Mouse (Mus musculus): ENCODE results near the gene Rasal2. TPM values are rescaled to one million over a fixed set of nuclear protein-coding genes. Genes with fewer than 3 reads are reported as not detected.

Rasal2 gene
- polyA plus RNA-seq, 1 experiment, result 13.7 TPM

DNA sequence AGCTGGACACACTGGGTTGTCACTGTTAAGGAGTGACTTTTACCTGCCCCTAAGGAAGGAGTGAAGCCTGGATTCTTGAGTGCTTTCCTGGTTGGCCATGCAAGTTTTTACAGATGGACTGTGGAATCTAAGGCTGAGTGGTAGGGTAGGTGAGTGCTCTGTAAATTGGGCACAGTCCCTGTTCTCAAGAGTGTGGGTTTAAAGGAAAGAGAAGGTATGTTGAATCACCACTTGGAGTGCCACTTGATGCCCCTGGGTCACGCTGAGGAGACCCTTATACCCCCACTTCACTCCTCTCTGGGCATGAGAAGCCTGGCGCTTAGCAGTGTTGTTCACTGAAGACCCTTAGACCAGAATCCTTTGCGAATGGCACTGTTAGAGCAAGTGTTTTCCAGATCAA, 295.0 kb downstream of the Rasal2 start:
- H3K27me3 ChIP-seq (ENCODE audit: control insufficient read depth, insufficient read depth, low read length), result no peaks in the 10 kb centered on the region
- H3K4me1 ChIP-seq (ENCODE audit: control insufficient read depth, insufficient read depth, low read length), result no peaks in the 10 kb centered on the region
- no peak overlapping the region for H3K4me3 ChIP-seq (ENCODE audit: control insufficient read depth, low read depth, low read length)
- no peaks in the 10 kb centered on the region for H3K36me3 ChIP-seq (ENCODE audit: control insufficient read depth, insufficient read depth, low read length)
- no peak overlapping the region for H3K27ac ChIP-seq (ENCODE audit: control insufficient read depth, insufficient read depth, low read depth, low read length)
- no peak for TF ChIP-seq POLR2A (IDR thresholded peaks at IDR 0.05; ENCODE audit: control insufficient read depth, low read depth, low read length)
- no peak for TF ChIP-seq CTCF (IDR thresholded peaks at IDR 0.05; ENCODE audit: control insufficient read depth, insufficient read depth, insufficient replicate concordance, low read depth, low read length)

- Histone ChIP-seq H3K27ac (ENCODE audit: control insufficient read depth, insufficient read depth, low read depth, low read length) (no peak overlapping the region), H3K4me3 (ENCODE audit: control insufficient read depth, low read depth, low read length) (no peak overlapping the region), H3K36me3 (ENCODE audit: control insufficient read depth, insufficient read depth, low read length) (no peaks in the 10 kb centered on the region), H3K27me3 (ENCODE audit: control insufficient read depth, insufficient read depth, low read length) (no peaks in the 10 kb centered on the region), H3K4me1 (ENCODE audit: control insufficient read depth, insufficient read depth, low read length) (no peaks in the 10 kb centered on the region)
- TF ChIP-seq POLR2A (IDR thresholded peaks at IDR 0.05; ENCODE audit: control insufficient read depth, low read depth, low read length) (no peak), CTCF (IDR thresholded peaks at IDR 0.05; ENCODE audit: control insufficient read depth, insufficient read depth, insufficient replicate concordance, low read depth, low read length) (no peak)
Measured at GRCm38 (mm10) chr1:157114492-157114891, 297.9 kb downstream of the Rasal2 start.

- Histone ChIP-seq H3K4me3 (ENCODE audit: control insufficient read depth, low read depth, low read length) (peak overlapping the region; percentile 66), H3K36me3 (ENCODE audit: control insufficient read depth, insufficient read depth, low read length) (no peaks in the 10 kb centered on the region), H3K27me3 (ENCODE audit: control insufficient read depth, insufficient read depth, low read length) (no peaks in the 10 kb centered on the region), H3K27ac (ENCODE audit: control insufficient read depth, insufficient read depth, low read depth, low read length) (no peak overlapping the region), H3K4me1 (ENCODE audit: control insufficient read depth, insufficient read depth, low read length) (no peaks in the 10 kb centered on the region)
- TF ChIP-seq CTCF (IDR thresholded peaks at IDR 0.05; ENCODE audit: control insufficient read depth, insufficient read depth, insufficient replicate concordance, low read depth, low read length), result no peak
Measured at GRCm38 (mm10) chr1:157110287-157110835, 302.0 kb downstream of the Rasal2 start.

- Histone ChIP-seq H3K36me3 (ENCODE audit: control insufficient read depth, insufficient read depth, low read length) (no peaks in the 10 kb centered on the region), H3K27me3 (ENCODE audit: control insufficient read depth, insufficient read depth, low read length) (no peaks in the 10 kb centered on the region), H3K4me3 (ENCODE audit: control insufficient read depth, low read depth, low read length) (peak within 1 kb of the TSS; percentile 76), H3K4me1 (ENCODE audit: control insufficient read depth, insufficient read depth, low read length) (no peaks in the 10 kb centered on the region), H3K27ac (ENCODE audit: control insufficient read depth, insufficient read depth, low read depth, low read length) (no peak within 1 kb of the TSS; the same call in none of the 2 replicates)
- TF ChIP-seq POLR2A (IDR thresholded peaks at IDR 0.05; ENCODE audit: control insufficient read depth, low read depth, low read length) (peak; percentile 43; the same call in 1 of the 2 replicates), CTCF (IDR thresholded peaks at IDR 0.05; ENCODE audit: control insufficient read depth, insufficient read depth, insufficient replicate concordance, low read depth, low read length) (no peak)
Measured at GRCm38 (mm10) chr1:157108580-157108979, 303.8 kb downstream of the Rasal2 start, which contains the start of gene Tex35. TSS of gene Tex35 (minus strand) at chr1:157108680.

DNA sequence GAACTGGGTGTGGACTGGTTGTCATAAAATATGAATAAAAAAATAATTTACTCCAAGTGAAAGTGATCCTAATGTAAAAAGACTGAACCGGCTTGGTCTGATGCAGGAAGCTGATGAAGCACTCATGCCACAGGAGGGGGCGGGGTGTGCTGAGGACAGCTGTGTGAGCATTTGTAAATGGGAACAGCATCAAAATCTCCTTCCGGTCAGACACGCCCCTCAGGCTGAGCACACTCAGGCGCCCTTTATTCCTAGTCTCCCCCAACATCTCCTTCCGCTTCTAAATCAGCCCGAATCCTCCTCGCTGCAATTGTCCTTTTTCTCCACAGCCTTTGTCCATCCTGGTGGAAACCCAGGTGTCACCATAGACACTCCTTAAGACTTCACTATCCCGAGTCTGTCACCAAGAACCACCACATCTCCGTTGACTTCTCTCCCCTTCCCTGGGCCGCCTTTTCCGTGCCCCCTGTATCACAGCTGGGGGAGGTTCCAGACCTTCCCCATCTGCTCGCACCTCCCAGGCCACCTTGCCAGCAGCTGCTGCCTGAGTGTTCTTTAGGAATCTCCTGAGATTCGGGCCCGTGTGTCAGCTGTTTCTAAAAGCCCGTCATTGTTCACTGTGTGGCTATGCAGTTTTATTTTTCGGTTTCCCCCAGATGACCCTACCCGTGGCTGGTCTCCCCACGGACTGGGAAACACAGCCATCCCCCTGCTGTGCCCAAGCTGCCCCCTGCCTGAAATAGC, 311.1 kb downstream of the Rasal2 start:
- TF ChIP-seq CTCF (IDR thresholded peaks at IDR 0.05; ENCODE audit: control insufficient read depth, insufficient read depth, insufficient replicate concordance, low read depth, low read length) (no peak), POLR2A (IDR thresholded peaks at IDR 0.05; ENCODE audit: control insufficient read depth, low read depth, low read length) (no peak)
- H3K4me3 ChIP-seq (ENCODE audit: control insufficient read depth, low read depth, low read length), result peak overlapping the region; percentile 3
- H3K27ac ChIP-seq (ENCODE audit: control insufficient read depth, insufficient read depth, low read depth, low read length), result no peak overlapping the region
- no peaks in the 10 kb centered on the region for H3K36me3 ChIP-seq (ENCODE audit: control insufficient read depth, insufficient read depth, low read length)
- H3K4me1 ChIP-seq (ENCODE audit: control insufficient read depth, insufficient read depth, low read length), result peaks cover 6% of the 10 kb centered on the region
- no peaks in the 10 kb centered on the region for H3K27me3 ChIP-seq (ENCODE audit: control insufficient read depth, insufficient read depth, low read length)

GRCm38 (mm10) chr1:157095534-157095933, 316.9 kb downstream of the Rasal2 start:
- Histone ChIP-seq H3K4me1 (ENCODE audit: control insufficient read depth, insufficient read depth, low read length) (no peaks in the 10 kb centered on the region), H3K4me3 (ENCODE audit: control insufficient read depth, low read depth, low read length) (no peak overlapping the region), H3K27me3 (ENCODE audit: control insufficient read depth, insufficient read depth, low read length) (no peaks in the 10 kb centered on the region), H3K27ac (ENCODE audit: control insufficient read depth, insufficient read depth, low read depth, low read length) (no peak overlapping the region), H3K36me3 (ENCODE audit: control insufficient read depth, insufficient read depth, low read length) (no peaks in the 10 kb centered on the region)
- TF ChIP-seq CTCF (IDR thresholded peaks at IDR 0.05; ENCODE audit: control insufficient read depth, insufficient read depth, insufficient replicate concordance, low read depth, low read length) (no peak), POLR2A (IDR thresholded peaks at IDR 0.05; ENCODE audit: control insufficient read depth, low read depth, low read length) (no peak)

GRCm38 (mm10) chr1:157092622-157093021, 319.8 kb downstream of the Rasal2 start:
- H3K27ac ChIP-seq (ENCODE audit: control insufficient read depth, insufficient read depth, low read depth, low read length), result no peak overlapping the region
- no peaks in the 10 kb centered on the region for H3K4me1 ChIP-seq (ENCODE audit: control insufficient read depth, insufficient read depth, low read length)
- TF ChIP-seq CTCF (IDR thresholded peaks at IDR 0.05; ENCODE audit: control insufficient read depth, insufficient read depth, insufficient replicate concordance, low read depth, low read length) (no peak), POLR2A (IDR thresholded peaks at IDR 0.05; ENCODE audit: control insufficient read depth, low read depth, low read length) (no peak)
- no peak overlapping the region for H3K4me3 ChIP-seq (ENCODE audit: control insufficient read depth, low read depth, low read length)
- no peaks in the 10 kb centered on the region for H3K36me3 ChIP-seq (ENCODE audit: control insufficient read depth, insufficient read depth, low read length)
- H3K27me3 ChIP-seq (ENCODE audit: control insufficient read depth, insufficient read depth, low read length), result no peaks in the 10 kb centered on the region
